Mouse (Mus musculus) brain, embryonic 14.5 days (tissue): ENCODE results near the gene Amz1.

ENCODE experiments used
- CTCF ChIP-seq: fragments of 200-500 bp; IDR thresholded peaks from 2 replicates; pipeline ENCODE4 v1.5.1; 2012; ENCODE audit warnings: inconsistent platforms, mild to moderate bottlenecking, moderate library complexity, borderline replicate concordance; ENCODE audit not compliant: insufficient read depth, insufficient read length; ENCODE audit errors: extremely low read depth
- POLR2A ChIP-seq: fragments of 200-500 bp; IDR thresholded peaks from 2 replicates; pipeline ENCODE4 v1.6.1; 2012; ENCODE audit warnings: mild to moderate bottlenecking, inconsistent platforms, borderline replicate concordance; ENCODE audit not compliant: poor library complexity, insufficient read depth, insufficient read length, severe bottlenecking; ENCODE audit errors: extremely low read depth

GRCm38 (mm10) chr5:140798775-140799174, 74.8 kb downstream of the Amz1 start:
- no peak for TF ChIP-seq CTCF
- TF ChIP-seq POLR2A = no peak
